Mouse (Mus musculus): Measurements from ENCODE around the gene Trpm3.

- TF ChIP-seq CTCF (IDR thresholded peaks at IDR 0.05; ENCODE audit: control insufficient read depth, insufficient read depth, insufficient replicate concordance, low read depth, low read length) (no peak), POLR2A (IDR thresholded peaks at IDR 0.05; ENCODE audit: control insufficient read depth, low read depth, low read length) (no peak)
These were observed 339.6 kb downstream of the Trpm3 start for GRCm38 (mm10) chr19:22478295-22478989.
